Mouse (Mus musculus) heart, postnatal 0 days (tissue): ENCODE measurements around the gene Shc1.

Experiments used
- CTCF ChIP-seq: IDR thresholded peaks from 2 replicates; pipeline ENCODE4 v1.5.1; 2016; ENCODE audit warnings: antibody characterized with exemption, control low read depth, low read depth
- EP300 ChIP-seq: IDR thresholded peaks from 2 replicates; pipeline ENCODE4 v1.6.1; 2016; ENCODE audit warnings: antibody characterized with exemption, low read depth

DNA sequence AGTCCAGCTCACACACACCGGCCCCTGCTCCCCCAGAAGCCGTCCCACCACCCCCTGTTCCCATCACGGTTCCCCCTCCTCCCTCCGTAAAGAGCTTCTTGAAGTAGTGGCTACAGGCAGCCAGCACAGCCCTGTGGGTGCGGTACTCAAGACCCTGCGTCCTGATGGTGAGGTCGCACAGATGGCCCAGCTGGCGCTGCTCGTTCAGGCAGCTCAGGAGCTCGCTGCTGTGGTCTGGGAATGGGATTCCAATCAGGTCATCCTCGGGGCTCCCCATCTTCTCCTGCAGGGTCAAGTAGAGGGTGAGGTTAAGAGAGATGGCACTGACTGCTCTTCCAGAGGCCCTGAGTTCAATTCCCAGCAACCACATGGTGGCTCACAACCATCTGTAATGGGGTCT lies 37.0 kb upstream of the Shc1 start:
- no peak for TF ChIP-seq CTCF
- TF ChIP-seq EP300 = no peak
